Mouse (Mus musculus) limb, embryonic 14.5 days (tissue): Measurements from ENCODE around the gene Inhba. TPM values are rescaled to one million over a fixed set of nuclear protein-coding genes. Genes with fewer than 3 reads are reported as not detected.

ENCODE experiments used
- ATAC-seq: fragments of 200-750 bp; cut with Nextera tagmentation; 2 replicates; pipeline ENCODE4 v1.8.0; 2017; ENCODE audit warnings: low read depth, moderate number of reproducible peaks, moderate TSS enrichment; ENCODE audit not compliant: low FRiP score
- DNase-seq: peaks from one replicate; pipeline ENCODE4 v3.0.0-alpha.2; 2015; ENCODE audit warnings: low spot score
- H3K27ac ChIP-seq: fragments of 300-500 bp; sonication (generic); replicated peaks from 2 replicates; pipeline ENCODE4 v1.5.1; 2014; ENCODE audit warnings: low read depth, mild to moderate bottlenecking, low read length, moderate library complexity, mixed read lengths
- H3K27me3 ChIP-seq: fragments of 300-500 bp; sonication (generic); 2 replicates; pipeline ENCODE4 v1.6.1; 2014; ENCODE audit warnings: low read length, mixed read lengths; ENCODE audit not compliant: control insufficient read depth, insufficient read depth
- H3K36me3 ChIP-seq: fragments of 300-500 bp; sonication (generic); 2 replicates; pipeline ENCODE4 v1.6.1; 2014; ENCODE audit warnings: mild to moderate bottlenecking, low read length, moderate library complexity, mixed read lengths; ENCODE audit not compliant: control insufficient read depth, insufficient read depth
- H3K4me1 ChIP-seq: fragments of 300-500 bp; sonication (generic); 2 replicates; pipeline ENCODE4 v1.6.1; 2014; ENCODE audit warnings: antibody characterized with exemption, low read length, mixed read lengths; ENCODE audit not compliant: control insufficient read depth, insufficient read depth
- H3K4me2 ChIP-seq: fragments of 300-500 bp; sonication (generic); replicated peaks from 2 replicates; pipeline ENCODE4 v1.6.1; 2014; ENCODE audit warnings: low read depth, mild to moderate bottlenecking, low read length, moderate library complexity; ENCODE audit not compliant: severe bottlenecking
- H3K4me3 ChIP-seq: fragments of 300-500 bp; sonication (generic); replicated peaks from 2 replicates; pipeline ENCODE4 v1.5.1; 2014; ENCODE audit warnings: low read length
- H3K9ac ChIP-seq: fragments of 300-500 bp; sonication (generic); 2 replicates; pipeline ENCODE4 v1.6.1; 2014; ENCODE audit warnings: mild to moderate bottlenecking, low read depth, low read length, moderate library complexity; ENCODE audit not compliant: severe bottlenecking
- H3K9me3 ChIP-seq: fragments of 300-500 bp; sonication (generic); 2 replicates; pipeline ENCODE4 v1.6.1; 2016; ENCODE audit warnings: low read length; ENCODE audit not compliant: control insufficient read depth
- POLR2A ChIP-seq: fragments of 200-500 bp; IDR thresholded peaks from 2 replicates; pipeline ENCODE4 v1.8.0; 2012; ENCODE audit warnings: inconsistent platforms, mild to moderate bottlenecking, moderate library complexity, borderline replicate concordance; ENCODE audit not compliant: insufficient read depth, insufficient read length; ENCODE audit errors: extremely low read depth
- WGBS: fragments of 180-500 bp; shearing (Covaris S2); extraction: QIAGEN DNeasy Blood & Tissue Kit; methylation state at CpG from one replicate; pipeline ENCODE4 v1.1.7; 2014; 5-methylcytosine and 5-hydroxymethylcytosine counted together
- polyA plus RNA-seq, 2 experiments: library from polyadenylated mRNA; depleted of rRNA in 1 of 2; stranded (reverse) in 1 of 2; unstranded in 1 of 2; fragments of >200 nt; fragmentation: Nextera tagmentation in 1 of 2; extraction: Ambion mirVana in 1 of 2; gene quantifications; 2 replicates each; pipeline versions ENCODE4 v1.2.1 to v1.2.3; 2012 to 2014

The Inhba gene
- polyA plus RNA-seq (2012; rRNA removed) = 5.2 and 5.7 TPM in 2 replicates
- polyA plus RNA-seq (2014; fragmentation: Nextera tagmentation; extraction: Ambion mirVana) = 10.0 and 11.5 TPM in 2 replicates

DNA sequence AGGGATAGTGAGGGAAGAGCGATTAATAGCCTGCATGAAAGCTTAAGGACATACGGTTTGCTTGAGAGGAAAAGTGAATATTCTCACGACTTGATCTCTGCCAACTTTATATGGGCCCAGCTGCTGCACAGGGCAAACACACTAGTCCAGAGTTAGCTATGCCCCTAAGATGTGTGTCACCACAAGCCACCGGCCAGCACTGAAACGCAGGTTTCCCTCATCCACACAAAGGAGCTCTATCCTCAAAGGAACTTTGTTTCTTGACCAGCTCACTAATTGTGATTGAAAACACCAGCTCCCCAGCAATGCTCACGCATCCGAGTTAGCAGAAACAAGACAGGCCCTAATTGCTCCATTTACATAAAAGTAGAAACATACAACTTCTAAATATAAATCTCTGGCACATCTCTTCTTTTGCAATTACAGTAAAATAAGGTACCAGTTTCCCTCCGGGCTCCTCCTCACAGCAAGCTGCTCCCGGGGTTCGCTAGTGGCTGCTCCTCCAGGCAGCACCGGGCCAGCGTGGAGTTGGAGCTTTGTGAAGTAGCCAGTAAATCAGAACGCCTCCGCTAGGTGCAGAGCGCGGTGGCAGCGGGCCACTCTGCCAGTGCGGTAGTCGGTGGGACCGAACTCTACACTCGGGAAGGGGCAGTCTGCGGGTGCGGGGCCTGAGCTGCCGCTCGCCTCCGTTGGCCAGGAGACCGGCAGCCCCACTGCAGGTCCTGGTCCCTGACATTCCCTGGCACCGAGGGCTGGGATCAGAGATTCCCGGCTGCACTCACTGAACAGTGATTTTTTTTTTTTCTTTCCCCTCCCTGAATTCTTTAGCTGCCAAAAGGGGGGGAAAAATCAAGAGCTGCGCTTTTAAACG lies at the start of gene Inhba:
TSS of gene Inhba (plus strand) at position 480 of the 871 bp plus-strand sequence.
- Histone ChIP-seq H3K9me3 (no peaks in the 10 kb centered on the region), H3K27ac (peak within 1 kb of the TSS; percentile 8), H3K36me3 (no peaks in the 10 kb centered on the region), H3K4me2 (peak within 1 kb of the TSS; percentile 66), H3K4me1 (peaks cover 12% of the 10 kb centered on the region), H3K4me3 (peak within 1 kb of the TSS; percentile 38), H3K27me3 (peaks cover 8% of the 10 kb centered on the region; the same call in 1 of the 2 replicates), H3K9ac (peak within 1 kb of the TSS; percentile 56)
- ATAC-seq = peak; percentile 54
- 6% methylated on average over 31 of the region's 31 CpGs for WGBS
- TF ChIP-seq POLR2A = no peak
- DNase-seq = peak; percentile 34

DNA sequence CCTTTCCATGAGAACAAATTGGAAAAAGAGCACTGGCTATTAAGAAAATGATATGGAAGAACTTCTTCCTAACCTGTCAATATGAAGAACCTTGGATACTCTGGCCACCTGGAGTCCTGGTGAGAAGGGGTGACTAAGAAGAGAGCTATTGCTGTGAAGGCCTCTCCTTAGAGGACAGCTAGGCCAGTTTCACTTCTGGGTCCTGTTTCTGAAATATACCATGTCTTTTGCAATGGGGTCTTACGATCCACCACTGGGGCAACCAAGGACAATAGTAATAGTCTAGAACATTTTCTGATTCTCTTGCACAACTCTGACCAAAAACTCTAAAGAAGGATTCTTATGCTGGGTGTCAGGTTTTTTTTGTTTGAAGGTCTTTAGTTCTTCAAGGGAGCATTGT lies 35.1 kb upstream of the Inhba start:
- no peaks in the 10 kb centered on the region for H3K4me1 ChIP-seq
- H3K9me3 ChIP-seq = no peaks in the 10 kb centered on the region
- 84% methylated on average over 1 of the region's 1 CpGs for WGBS
- no peak overlapping the region for H3K9ac ChIP-seq
- no peaks in the 10 kb centered on the region for H3K36me3 ChIP-seq
- TF ChIP-seq POLR2A = no peak
- DNase-seq = no peak
- ATAC-seq = no peak
- H3K27ac ChIP-seq = no peak overlapping the region
- H3K27me3 ChIP-seq = no peaks in the 10 kb centered on the region
- H3K4me2 ChIP-seq = no peak overlapping the region
- H3K4me3 ChIP-seq = no peak overlapping the region

DNA sequence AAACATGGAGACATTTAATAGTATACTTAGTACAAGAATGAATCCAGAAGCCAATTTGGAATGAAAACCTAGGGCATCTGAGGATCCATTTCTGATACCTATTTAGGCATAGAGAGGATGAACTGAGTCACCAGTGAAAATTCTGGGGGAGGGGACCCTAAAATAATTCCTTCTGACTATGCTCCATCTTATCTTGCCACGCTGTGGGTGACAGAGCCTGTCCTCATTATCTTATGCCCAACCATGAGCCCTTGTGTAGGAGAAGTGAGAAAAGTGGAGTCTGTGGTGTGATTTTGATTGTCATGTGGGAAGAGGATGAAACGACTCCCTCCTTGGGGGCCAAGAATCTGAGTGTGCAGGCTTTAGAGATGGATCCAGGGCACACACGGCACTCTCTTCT lies 32.1 kb upstream of the Inhba start:
- Histone ChIP-seq H3K27ac (no peak overlapping the region), H3K36me3 (no peaks in the 10 kb centered on the region), H3K4me1 (no peaks in the 10 kb centered on the region), H3K9ac (no peak overlapping the region), H3K4me3 (no peak overlapping the region), H3K4me2 (no peak overlapping the region), H3K27me3 (no peaks in the 10 kb centered on the region), H3K9me3 (no peaks in the 10 kb centered on the region)
- DNase-seq (no peak), ATAC-seq (no peak)
- WGBS = 71% methylated on average over 3 of the region's 3 CpGs
- TF ChIP-seq POLR2A = no peak

DNA sequence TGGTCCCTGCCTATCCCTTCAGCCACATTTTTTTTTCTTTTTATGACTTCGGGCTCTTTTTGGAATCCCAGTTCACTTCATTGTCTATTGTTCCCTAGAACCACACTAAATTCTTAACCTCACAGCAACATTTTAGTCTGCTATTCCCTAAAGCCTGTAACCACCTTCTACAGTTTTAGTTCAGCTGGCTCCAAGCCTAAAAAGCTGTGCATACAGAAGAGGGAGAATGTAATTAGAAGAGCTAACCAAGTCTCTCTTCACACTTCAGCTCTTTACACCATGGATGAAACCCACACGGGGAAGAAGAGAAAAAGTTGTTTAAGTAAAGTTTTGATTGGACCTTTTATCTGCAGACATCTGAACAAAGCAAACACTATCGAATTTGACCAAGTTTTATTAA lies 29.6 kb upstream of the Inhba start:
- H3K9ac ChIP-seq = no peak overlapping the region
- no peaks in the 10 kb centered on the region for H3K9me3 ChIP-seq
- no peaks in the 10 kb centered on the region for H3K27me3 ChIP-seq
- H3K36me3 ChIP-seq = no peaks in the 10 kb centered on the region
- no peak overlapping the region for H3K4me3 ChIP-seq
- no peak overlapping the region for H3K4me2 ChIP-seq
- no peaks in the 10 kb centered on the region for H3K4me1 ChIP-seq
- 72% methylated on average over 3 of the region's 3 CpGs for WGBS
- ATAC-seq (no peak), DNase-seq (no peak)
- no peak overlapping the region for H3K27ac ChIP-seq
- no peak for TF ChIP-seq POLR2A

DNA sequence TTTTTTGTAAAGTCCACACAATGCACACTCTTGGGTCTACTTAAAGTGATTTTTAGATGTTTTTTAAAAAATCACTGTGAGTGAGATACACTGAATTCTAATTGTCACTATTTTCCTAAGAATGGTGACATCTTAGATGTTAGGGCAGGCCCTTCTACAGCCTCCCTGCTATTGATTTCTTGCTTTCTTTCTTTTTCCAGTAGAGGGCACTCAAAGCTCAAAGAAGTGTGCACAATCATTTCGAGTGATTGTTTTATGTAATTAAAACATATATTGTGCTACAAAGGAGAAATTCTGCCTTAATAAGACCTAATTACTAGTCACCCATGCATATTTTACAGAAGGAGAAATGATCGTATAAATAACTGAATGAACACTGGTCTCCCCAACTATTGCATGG lies 25.9 kb upstream of the Inhba start:
- Histone ChIP-seq H3K4me3 (no peak overlapping the region), H3K9ac (no peak overlapping the region), H3K4me2 (no peak overlapping the region), H3K36me3 (no peaks in the 10 kb centered on the region), H3K4me1 (no peaks in the 10 kb centered on the region), H3K27me3 (no peaks in the 10 kb centered on the region), H3K27ac (no peak overlapping the region), H3K9me3 (no peaks in the 10 kb centered on the region)
- WGBS = 71% methylated on average over 2 of the region's 2 CpGs
- TF ChIP-seq POLR2A = no peak
- no peak for DNase-seq
- no peak for ATAC-seq

DNA sequence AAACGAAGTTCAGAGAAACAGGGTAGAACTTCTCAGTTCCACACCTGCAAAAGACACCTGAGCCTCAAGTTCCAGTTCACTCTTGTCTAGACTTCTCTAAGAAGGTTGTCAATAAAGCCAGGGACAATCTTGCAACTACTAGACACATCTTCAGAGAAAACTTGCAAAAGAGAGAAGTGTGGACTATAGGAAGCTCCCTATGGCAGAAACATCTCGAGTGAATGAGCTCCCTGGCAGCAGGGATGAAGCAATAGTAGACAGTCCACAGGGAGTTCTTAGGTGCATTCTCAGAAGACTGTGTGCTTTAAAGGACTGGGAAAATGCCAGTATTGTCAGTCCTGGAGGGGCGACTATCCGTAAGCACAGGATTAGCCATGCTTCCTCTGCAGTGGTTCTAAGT lies 25.5 kb upstream of the Inhba start:
- Histone ChIP-seq H3K4me2 (no peak overlapping the region), H3K27me3 (no peaks in the 10 kb centered on the region), H3K4me1 (no peaks in the 10 kb centered on the region), H3K4me3 (no peak overlapping the region), H3K9ac (no peak overlapping the region), H3K9me3 (no peaks in the 10 kb centered on the region), H3K27ac (no peak overlapping the region), H3K36me3 (no peaks in the 10 kb centered on the region)
- no peak for DNase-seq
- TF ChIP-seq POLR2A = no peak
- ATAC-seq = no peak
- 88% methylated on average over 4 of the region's 4 CpGs for WGBS
